Mouse (Mus musculus): ENCODE measurements around the gene Gm4064. TPM values are rescaled to one million over a fixed set of nuclear protein-coding genes. Genes with fewer than 3 reads are reported as not detected.
"Not testable (repeated sequence)": the region's sequence is repeated elsewhere in the genome, so short reads cannot be mapped to it uniquely, and the experiment has no call there.

Gm4064 gene
- not detected in 2 replicates for polyA plus RNA-seq (2012; rRNA removed)

- H3K27ac ChIP-seq (ENCODE audit: insufficient read depth, low read length); H3K4me3 ChIP-seq (ENCODE audit: insufficient read depth, low read length); H3K4me1 ChIP-seq (ENCODE audit: control insufficient read depth, insufficient read depth, low read length): not testable (repeated sequence)
Observed at GRCm38 (mm10) chrY:2796105-2796504, at the start of gene Gm4064. Gene Gm4064 (minus strand): TSS chrY:2796205.

- H3K4me3 ChIP-seq (ENCODE audit: insufficient read depth, low read length); H3K27ac ChIP-seq (ENCODE audit: insufficient read depth, low read length); H3K4me1 ChIP-seq (ENCODE audit: control insufficient read depth, insufficient read depth, low read length): not testable (repeated sequence)
Observed at GRCm38 (mm10) chrY:2830380-2830779, 34.4 kb upstream of the Gm4064 start, which contains the start of the genes Rbmy and Gm10256. Gene Rbmy (plus strand): TSS chrY:2830680. Gene Gm10256 (plus strand): TSS chrY:2830699.

Other genes with a start within 250 kb of the Gm4064 start
- not detected in 2 replicates for gene H2al2c, start 197.1 kb downstream of the Gm4064 start, polyA plus RNA-seq (2012; rRNA removed)
- gene Sry, start 132.5 kb downstream of the Gm4064 start, polyA plus RNA-seq (2012; rRNA removed) = not detected in 2 replicates
- gene H2al2b, start 75.5 kb downstream of the Gm4064 start, polyA plus RNA-seq (2012; rRNA removed) = not detected in 2 replicates
- not detected in 2 replicates for gene Rbmy, start 34.5 kb upstream of the Gm4064 start, polyA plus RNA-seq (2012; rRNA removed)
- gene Gm10256, start 34.5 kb upstream of the Gm4064 start, polyA plus RNA-seq (2012; rRNA removed) = not detected in 2 replicates
- not detected in 2 replicates for gene Gm10352, start 104.8 kb upstream of the Gm4064 start, polyA plus RNA-seq (2012; rRNA removed)
- not detected in 2 replicates for gene Gm29289, start 136.4 kb upstream of the Gm4064 start, polyA plus RNA-seq (2012; rRNA removed)

All from cortical plate, adult 2 months (tissue).